Mouse (Mus musculus) stomach, postnatal 0 days (tissue): ENCODE measurements around the gene Mymx.

Experiments
- CTCF ChIP-seq: IDR thresholded peaks from 2 replicates; pipeline ENCODE4 v1.5.1; 2016; ENCODE audit warnings: antibody characterized with exemption, low read depth, mild to moderate bottlenecking, moderate library complexity
- EP300 ChIP-seq: optimal IDR thresholded peaks from 2 replicates; pipeline ENCODE3; 2016; ENCODE audit warnings: antibody characterized with exemption

DNA sequence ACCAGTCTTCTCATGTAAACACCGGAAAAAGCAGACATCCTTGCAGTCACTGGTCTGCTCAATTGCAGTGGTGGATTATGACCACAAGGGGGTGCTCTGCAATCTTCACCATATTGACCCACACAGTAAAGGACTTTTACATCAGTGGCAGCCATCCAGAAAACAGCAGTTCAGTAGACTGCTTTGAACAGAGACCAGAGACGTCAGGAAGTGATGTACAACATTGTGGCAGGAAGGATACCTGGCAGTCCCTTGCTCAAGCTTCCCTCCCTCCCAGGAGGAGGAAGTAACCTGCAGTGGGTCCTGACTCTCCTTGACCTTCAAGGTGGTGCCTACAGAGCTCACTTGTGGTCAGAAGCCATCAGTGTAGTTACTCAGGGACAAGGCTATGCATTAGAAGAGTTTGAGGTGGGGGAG is 20.3 kb downstream of the Mymx start:
- TF ChIP-seq CTCF: peak; percentile 97
- TF ChIP-seq EP300: no peak
